Mouse (Mus musculus): ENCODE measurements around the gene Cldn20.
A peak's percentile ranks its signal among the peaks of the same experiment; 100 is the strongest.

The Cldn20 gene

GRCm38 (mm10) chr17:3532254-3532653 lies at the start of gene Cldn20:
Gene Cldn20 (plus strand): TSS chr17:3532554.
- DNase-seq (ENCODE audit: low spot score in 2 of 2), result no peak

GRCm38 (mm10) chr17:3483091-3483490 lies 49.3 kb upstream of the Cldn20 start:
- no peak for DNase-seq (ENCODE audit: low spot score in 2 of 2)

GRCm38 (mm10) chr17:3485851-3486250 lies 46.5 kb upstream of the Cldn20 start:
- no peak for DNase-seq (ENCODE audit: low spot score in 2 of 2)

- no peak for DNase-seq (ENCODE audit: low spot score in 2 of 2)
Measured at GRCm38 (mm10) chr17:3487211-3487610, 45.1 kb upstream of the Cldn20 start.

- DNase-seq (ENCODE audit: low spot score in 2 of 2), result no peak
Measured at GRCm38 (mm10) chr17:3487721-3488601, 44.4 kb upstream of the Cldn20 start.

- no peak for DNase-seq (ENCODE audit: low spot score in 2 of 2)
Measured at GRCm38 (mm10) chr17:3490216-3490895, 42.0 kb upstream of the Cldn20 start.

GRCm38 (mm10) chr17:3491065-3491464 lies 41.3 kb upstream of the Cldn20 start:
- no peak for DNase-seq (ENCODE audit: low spot score in 2 of 2)

GRCm38 (mm10) chr17:3491667-3492066 lies 40.7 kb upstream of the Cldn20 start:
- DNase-seq (ENCODE audit: low spot score in 2 of 2), result no peak

- DNase-seq (ENCODE audit: low spot score in 2 of 2), result no peak
Measured at GRCm38 (mm10) chr17:3495576-3495975, 36.8 kb upstream of the Cldn20 start.

- DNase-seq (ENCODE audit: low spot score in 2 of 2), result no peak
Measured at GRCm38 (mm10) chr17:3496080-3496479, 36.3 kb upstream of the Cldn20 start.

GRCm38 (mm10) chr17:3498086-3498485 lies 34.3 kb upstream of the Cldn20 start:
- peak in 1 of 2 experiments; percentile 8 for DNase-seq (ENCODE audit: low spot score in 2 of 2)

GRCm38 (mm10) chr17:3498580-3498979 lies 33.8 kb upstream of the Cldn20 start:
- DNase-seq (ENCODE audit: low spot score in 2 of 2), result no peak

- no peak for DNase-seq (ENCODE audit: low spot score in 2 of 2)
Measured at GRCm38 (mm10) chr17:3499468-3499867, 32.9 kb upstream of the Cldn20 start.

GRCm38 (mm10) chr17:3500076-3500475 lies 32.3 kb upstream of the Cldn20 start:
- DNase-seq (ENCODE audit: low spot score in 2 of 2), result no peak

- no peak for DNase-seq (ENCODE audit: low spot score in 2 of 2)
Measured at GRCm38 (mm10) chr17:3500936-3501335, 31.4 kb upstream of the Cldn20 start.

GRCm38 (mm10) chr17:3505711-3506110 lies 26.6 kb upstream of the Cldn20 start:
- no peak for DNase-seq (ENCODE audit: low spot score in 2 of 2)

- no peak for DNase-seq (ENCODE audit: low spot score in 2 of 2)
Measured at GRCm38 (mm10) chr17:3506508-3506907, 25.8 kb upstream of the Cldn20 start.

GRCm38 (mm10) chr17:3509841-3510240 lies 22.5 kb upstream of the Cldn20 start:
- peak in 1 of 2 experiments; percentile 32 for DNase-seq (ENCODE audit: low spot score in 2 of 2)

- DNase-seq (ENCODE audit: low spot score in 2 of 2), result no peak
Measured at GRCm38 (mm10) chr17:3514316-3514715, 18.0 kb upstream of the Cldn20 start.

- no peak for DNase-seq (ENCODE audit: low spot score in 2 of 2)
Measured at GRCm38 (mm10) chr17:3515851-3516250, 16.5 kb upstream of the Cldn20 start.

GRCm38 (mm10) chr17:3516406-3516805 lies 15.9 kb upstream of the Cldn20 start:
- no peak for DNase-seq (ENCODE audit: low spot score in 2 of 2)

GRCm38 (mm10) chr17:3520344-3520743 lies 12.0 kb upstream of the Cldn20 start:
- DNase-seq (ENCODE audit: low spot score in 2 of 2), result no peak

All from spleen, postnatal 14 days (tissue).